Mouse (Mus musculus) monocyte, adult 2 months (primary cell): Measurements from ENCODE around the gene Runx3.
"Not testable (repeated sequence)": the region's sequence is repeated elsewhere in the genome, so short reads cannot be mapped to it uniquely, and the experiment has no call there.

Experiments
- DNase-seq, 2 experiments: peaks; one replicate each; pipeline ENCODE4 v3.0.0; 2022; ENCODE audit warnings: low spot score in 2 of 2, low read depth in 1 of 2

Runx3 gene

GRCm38 (mm10) chr4:135167816-135168527 is 47.5 kb downstream of the Runx3 start:
- DNase-seq: no peak

GRCm38 (mm10) chr4:135169096-135169495 is 48.6 kb downstream of the Runx3 start:
- DNase-seq: no peak

- DNase-seq: no peak
Observed at GRCm38 (mm10) chr4:135169501-135169900, 49.0 kb downstream of the Runx3 start.

- DNase-seq: no peak
Observed at GRCm38 (mm10) chr4:135171304-135171875, 50.9 kb downstream of the Runx3 start.

- DNase-seq: no peak
Observed at GRCm38 (mm10) chr4:135175406-135176120, 55.1 kb downstream of the Runx3 start.

- no peak for DNase-seq
Observed at GRCm38 (mm10) chr4:135177568-135177967, 57.1 kb downstream of the Runx3 start.

GRCm38 (mm10) chr4:135179077-135179481 is 58.6 kb downstream of the Runx3 start:
- peak; percentile 26 to 58 for DNase-seq

- DNase-seq: peak; percentile 41 to 56
Observed at GRCm38 (mm10) chr4:135181819-135182218, 61.4 kb downstream of the Runx3 start.

GRCm38 (mm10) chr4:135184277-135184676 is 63.8 kb downstream of the Runx3 start:
- DNase-seq: not testable (repeated sequence)

- DNase-seq: no peak
Observed at GRCm38 (mm10) chr4:135189452-135190008, 69.1 kb downstream of the Runx3 start.

GRCm38 (mm10) chr4:135190364-135190763 is 69.9 kb downstream of the Runx3 start:
- DNase-seq: no peak

GRCm38 (mm10) chr4:135191185-135191584 is 70.7 kb downstream of the Runx3 start:
- no peak for DNase-seq

GRCm38 (mm10) chr4:135191604-135192003 is 71.2 kb downstream of the Runx3 start:
- DNase-seq: no peak

- peak; percentile 75 to 76 for DNase-seq
Observed at GRCm38 (mm10) chr4:135192841-135193240, 72.4 kb downstream of the Runx3 start.

- no peak for DNase-seq
Observed at GRCm38 (mm10) chr4:135197857-135198256, 77.4 kb downstream of the Runx3 start.

GRCm38 (mm10) chr4:135201771-135202170 is 81.3 kb downstream of the Runx3 start:
- no peak for DNase-seq

GRCm38 (mm10) chr4:135203279-135203678 is 82.8 kb downstream of the Runx3 start:
- DNase-seq: peak; percentile 86 to 88

GRCm38 (mm10) chr4:135203806-135204560 is 83.5 kb downstream of the Runx3 start:
- no peak for DNase-seq

- DNase-seq: no peak
Observed at GRCm38 (mm10) chr4:135204666-135205065, 84.2 kb downstream of the Runx3 start.

GRCm38 (mm10) chr4:135205254-135205653 is 84.8 kb downstream of the Runx3 start:
- DNase-seq: no peak
